Mouse (Mus musculus): ENCODE measurements at regions not wholly inside any gene's neighbourhood (a gene's known extent, or its start where the extent isn't known, plus 50 kb on each side); places are given as distances from the start of the nearest gene placed in this dataset.

DNA sequence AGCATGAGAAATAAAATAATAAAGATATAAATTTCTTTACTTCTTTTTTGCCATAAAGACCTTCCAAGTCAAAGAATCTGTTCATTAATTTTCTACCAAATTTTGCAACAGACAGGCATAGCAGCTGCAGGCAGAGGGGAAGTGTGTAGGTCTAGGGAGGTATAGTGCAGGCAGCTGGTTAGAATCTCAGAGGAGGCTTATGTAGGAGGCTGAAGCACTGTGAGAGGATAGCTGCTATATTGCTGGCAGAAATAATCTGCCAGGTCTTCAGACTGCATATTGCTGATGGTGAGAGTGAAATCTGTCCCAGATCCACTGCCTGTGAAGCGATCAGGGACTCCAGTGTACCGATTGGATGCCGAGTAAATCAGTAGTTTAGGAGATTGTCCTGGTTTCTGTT, 334.8 kb downstream of the Rpia start:
- no peak for TF ChIP-seq CTCF (conservative IDR thresholded peaks at IDR 0.05; ENCODE audit: insufficient read depth, insufficient read length, low read depth, low read length)
- TF ChIP-seq POLR2A (IDR thresholded peaks at IDR 0.05; ENCODE audit: low read depth, low read length) = no peak

Data from kidney, adult 2 months (tissue).